Mouse (Mus musculus) bone marrow, adult 2 months (tissue): ENCODE results near the gene Plxnb1. TPM values are rescaled to one million over a fixed set of nuclear protein-coding genes. Genes with fewer than 3 reads are reported as not detected.

Experiments used
- H3K27ac ChIP-seq: fragments of 200-500 bp; 2 replicates; pipeline ENCODE4 v1.5.1; 2012; ENCODE audit warnings: low read depth, mild to moderate bottlenecking, control low read depth, inconsistent platforms, low read length; ENCODE audit not compliant: control insufficient read depth, poor library complexity, insufficient read depth
- H3K4me1 ChIP-seq: fragments of 200-500 bp; 2 replicates; pipeline ENCODE4 v1.6.1; 2011; ENCODE audit warnings: low read length; ENCODE audit not compliant: control insufficient read depth, insufficient read depth
- H3K4me3 ChIP-seq: fragments of 200-500 bp; replicated peaks from 2 replicates; pipeline ENCODE3; 2011; ENCODE audit warnings: mild to moderate bottlenecking, low read depth, low read length, control low read depth; ENCODE audit not compliant: control insufficient read depth
- CTCF ChIP-seq: fragments of 200-500 bp; IDR thresholded peaks from 2 replicates; pipeline ENCODE4 v1.5.1; 2011; ENCODE audit warnings: low read length, control low read depth; ENCODE audit not compliant: control insufficient read depth, insufficient read depth
- POLR2A ChIP-seq: fragments of 200-500 bp; IDR thresholded peaks from 2 replicates; pipeline ENCODE4 v1.6.1; 2011; ENCODE audit warnings: low read depth, mild to moderate bottlenecking, control low read depth, low read length, borderline replicate concordance; ENCODE audit not compliant: control insufficient read depth
- WGBS: fragments of 180-500 bp; shearing (Covaris S2); methylation state at CpG from one replicate; pipeline ENCODE4 v1.1.7; 2018; 5-methylcytosine and 5-hydroxymethylcytosine counted together
- polyA plus RNA-seq: library from polyadenylated mRNA; stranded (reverse); fragments of >200 nt; gene quantifications from 2 replicates; pipeline ENCODE4 v1.2.4, GENCODE M21; 2011; ENCODE audit warnings: low replicate concordance; ENCODE audit not compliant: missing spikeins, insufficient read depth, insufficient read length

The Plxnb1 gene
- polyA plus RNA-seq, 1 experiment = 1.1 TPM

- WGBS = 5% methylated on average over 21 of the region's 21 CpGs
- no peak for TF ChIP-seq CTCF
- no peak for TF ChIP-seq POLR2A
- Histone ChIP-seq H3K4me1 (no peaks in the 10 kb centered on the region; the same call in 1 of the 2 replicates), H3K27ac (no peak overlapping the region), H3K4me3 (peak overlapping the region; percentile 33)
Observed at GRCm38 (mm10) chr9:109094553-109095136, 544 bp upstream of the Plxnb1 start.

- 88% methylated on average over 9 of the region's 9 CpGs for WGBS
- no peaks in the 10 kb centered on the region; the same call in 1 of the 2 replicates for H3K4me1 ChIP-seq
- H3K4me3 ChIP-seq = no peak overlapping the region
- no peak overlapping the region for H3K27ac ChIP-seq
- no peak for TF ChIP-seq POLR2A
- no peak for TF ChIP-seq CTCF
Observed at GRCm38 (mm10) chr9:109096251-109096661, 1.1 kb downstream of the Plxnb1 start.

GRCm38 (mm10) chr9:109096856-109097255 lies 1.7 kb downstream of the Plxnb1 start:
- 84% methylated on average over 6 of the region's 6 CpGs for WGBS
- no peak overlapping the region for H3K27ac ChIP-seq
- H3K4me1 ChIP-seq = no peaks in the 10 kb centered on the region; the same call in 1 of the 2 replicates
- no peak overlapping the region for H3K4me3 ChIP-seq
- TF ChIP-seq CTCF (no peak), POLR2A (no peak)

- WGBS = 74% methylated on average over 6 of the region's 6 CpGs
- Histone ChIP-seq H3K4me3 (no peak overlapping the region), H3K4me1 (no peaks in the 10 kb centered on the region; the same call in 1 of the 2 replicates), H3K27ac (no peak overlapping the region)
- TF ChIP-seq CTCF (no peak), POLR2A (no peak)
Observed at GRCm38 (mm10) chr9:109097291-109097690, 2.1 kb downstream of the Plxnb1 start.

- Histone ChIP-seq H3K4me3 (no peak overlapping the region), H3K4me1 (no peaks in the 10 kb centered on the region; the same call in 1 of the 2 replicates), H3K27ac (no peak overlapping the region; the same call in 1 of the 2 replicates)
- 76% methylated on average over 5 of the region's 5 CpGs for WGBS
- TF ChIP-seq POLR2A = no peak
- no peak for TF ChIP-seq CTCF
Observed at GRCm38 (mm10) chr9:109097831-109098230, 2.6 kb downstream of the Plxnb1 start.

- WGBS = 83% methylated on average over 8 of the region's 8 CpGs
- Histone ChIP-seq H3K4me1 (no peaks in the 10 kb centered on the region; the same call in 1 of the 2 replicates), H3K4me3 (no peak overlapping the region), H3K27ac (no peak overlapping the region)
- TF ChIP-seq POLR2A (no peak), CTCF (no peak)
Observed at GRCm38 (mm10) chr9:109098366-109098765, 3.2 kb downstream of the Plxnb1 start.

GRCm38 (mm10) chr9:109098969-109099368 lies 3.8 kb downstream of the Plxnb1 start:
- TF ChIP-seq CTCF (no peak), POLR2A (no peak)
- 89% methylated on average over 6 of the region's 6 CpGs for WGBS
- H3K27ac ChIP-seq = no peak overlapping the region

GRCm38 (mm10) chr9:109100307-109100928 lies 5.2 kb downstream of the Plxnb1 start:
- 43% methylated on average over 20 of the region's 20 CpGs for WGBS
- no peak overlapping the region for H3K4me3 ChIP-seq
- H3K27ac ChIP-seq = no peak overlapping the region
- no peaks in the 10 kb centered on the region; the same call in 1 of the 2 replicates for H3K4me1 ChIP-seq
- no peak for TF ChIP-seq POLR2A

More at GRCm38 (mm10) chr9:109098969-109099368, 3.8 kb downstream of the Plxnb1 start:
- no peaks in the 10 kb centered on the region; the same call in 1 of the 2 replicates for H3K4me1 ChIP-seq
- no peak overlapping the region for H3K4me3 ChIP-seq

GRCm38 (mm10) chr9:109101933-109102445 lies 6.8 kb downstream of the Plxnb1 start:
- no peak overlapping the region for H3K4me3 ChIP-seq
- H3K27ac ChIP-seq = no peak overlapping the region
- 83% methylated on average over 5 of the region's 5 CpGs for WGBS
- no peaks in the 10 kb centered on the region; the same call in 1 of the 2 replicates for H3K4me1 ChIP-seq
- no peak for TF ChIP-seq POLR2A
- TF ChIP-seq CTCF = no peak
